Mouse (Mus musculus) MEL (cell line): Measurements from ENCODE around the gene Tcl1b5. TPM values are rescaled to one million over a fixed set of nuclear protein-coding genes. Genes with fewer than 3 reads are reported as not detected.
"Not testable (repeated sequence)": the region's sequence is repeated elsewhere in the genome, so short reads cannot be mapped to it uniquely, and the experiment has no call there.

Experiments used
- DNase-seq: peaks from one replicate; pipeline ENCODE4 v3.0.0; 2011; ENCODE audit warnings: low read depth, low spot score
- H3K27ac ChIP-seq: 2 replicates; pipeline ENCODE4 v1.5.1; 2012; ENCODE audit warnings: low read depth, mild to moderate bottlenecking, control low read depth, low read length, moderate library complexity; ENCODE audit not compliant: control insufficient read depth
- H3K27me3 ChIP-seq, 2 experiments: fragments of 150-350 bp in 1 of 2; sonication (generic) in 1 of 2; 2 replicates each; pipeline ENCODE4 v1.6.1; 2012; ENCODE audit warnings: low read length in 2 of 2, mild to moderate bottlenecking in 2 of 2, improper control_type of control experiment in 1 of 2, moderate library complexity in 1 of 2; ENCODE audit not compliant: insufficient read depth in 2 of 2, control insufficient read depth in 1 of 2
- H3K36me3 ChIP-seq, 2 experiments: 2 replicates each; pipeline ENCODE4 v1.6.1; 2012 to 2014; ENCODE audit warnings: low read length in 2 of 2, improper control_type of control experiment in 1 of 2, inconsistent platforms in 1 of 2, mild to moderate bottlenecking in 1 of 2; ENCODE audit not compliant: insufficient read depth in 2 of 2, control insufficient read depth in 1 of 2
- H3K4me1 ChIP-seq, 2 experiments: fragments of 150-350 bp in 1 of 2; sonication (generic) in 1 of 2; 2 replicates each; pipeline ENCODE4 v1.6.1; 2012; ENCODE audit warnings: low read length in 2 of 2, improper control_type of control experiment in 1 of 2, mild to moderate bottlenecking in 1 of 2; ENCODE audit not compliant: insufficient read depth in 2 of 2, control insufficient read depth in 1 of 2
- H3K4me3 ChIP-seq, 2 experiments: fragments of 150-350 bp in 1 of 2; sonication (generic) in 1 of 2; 2 replicates each; pipeline ENCODE4 v1.5.1; 2012; ENCODE audit warnings: low read depth in 2 of 2, low read length in 2 of 2, mild to moderate bottlenecking in 2 of 2, moderate library complexity in 2 of 2, control low read depth in 1 of 2, improper control_type of control experiment in 1 of 2; ENCODE audit not compliant: control insufficient read depth in 1 of 2, insufficient read depth in 1 of 2
- H3K79me2 ChIP-seq: 2 replicates; pipeline ENCODE4 v1.6.1; 2012; ENCODE audit warnings: mild to moderate bottlenecking, low read length, moderate library complexity; ENCODE audit not compliant: control insufficient read depth, poor library complexity, insufficient read depth
- H3K9ac ChIP-seq: 2 replicates; pipeline ENCODE4 v1.6.1; 2012; ENCODE audit warnings: low read depth, mild to moderate bottlenecking, control low read depth, low read length, moderate library complexity; ENCODE audit not compliant: control insufficient read depth, poor library complexity, severe bottlenecking
- H3K9me3 ChIP-seq: fragments of 150-350 bp; sonication (generic); replicated peaks from 2 replicates; pipeline ENCODE4 v1.6.1; 2012; ENCODE audit warnings: mild to moderate bottlenecking, low read length, improper control_type of control experiment, moderate library complexity; ENCODE audit not compliant: insufficient read depth
- BHLHE40 ChIP-seq: IDR thresholded peaks from 2 replicates; pipeline ENCODE4 v1.6.1; 2012; ENCODE audit warnings: low read depth, mild to moderate bottlenecking, inconsistent platforms, low read length, improper control_type of control experiment, borderline replicate concordance
- ELF1 ChIP-seq: IDR thresholded peaks from 2 replicates; pipeline ENCODE4 v1.6.1; 2014; ENCODE audit warnings: low read depth, mild to moderate bottlenecking, inconsistent platforms, low read length, improper control_type of control experiment, moderate library complexity
- EP300 ChIP-seq, 2 experiments: IDR thresholded peaks; 2 replicates each; pipeline ENCODE4 v1.6.1; 2011; ENCODE audit warnings: improper control_type of control experiment in 2 of 2, low read length in 2 of 2, low read depth in 1 of 2, mild to moderate bottlenecking in 1 of 2
- GABPA ChIP-seq: IDR thresholded peaks from 2 replicates; pipeline ENCODE4 v1.6.1; 2012; ENCODE audit warnings: low read depth, mild to moderate bottlenecking, inconsistent platforms, low read length, improper control_type of control experiment, moderate library complexity
- HCFC1 ChIP-seq: IDR thresholded peaks from 2 replicates; pipeline ENCODE4 v1.6.1; 2012; ENCODE audit warnings: low read depth, mild to moderate bottlenecking, inconsistent platforms, low read length, improper control_type of control experiment, moderate library complexity
- JUND ChIP-seq: IDR thresholded peaks from 2 replicates; pipeline ENCODE4 v1.6.1; 2011; ENCODE audit warnings: low read depth, mild to moderate bottlenecking, improper control_type of control experiment, low read length
- KAT2A ChIP-seq: conservative IDR thresholded peaks from 2 replicates; pipeline ENCODE4 v1.6.1; 2012; ENCODE audit warnings: low read depth, low read length, improper control_type of control experiment, inconsistent platforms
- MAFK ChIP-seq: IDR thresholded peaks from 2 replicates; pipeline ENCODE4 v1.6.1; 2011; ENCODE audit warnings: low read depth, mild to moderate bottlenecking, low read length, improper control_type of control experiment, borderline replicate concordance
- MAZ ChIP-seq: IDR thresholded peaks from 2 replicates; pipeline ENCODE4 v1.6.1; 2012; ENCODE audit warnings: low read depth, mild to moderate bottlenecking, inconsistent platforms, low read length, improper control_type of control experiment
- MEF2A ChIP-seq: IDR thresholded peaks from 2 replicates; pipeline ENCODE4 v1.6.1; 2014; ENCODE audit warnings: low read depth, mild to moderate bottlenecking, inconsistent platforms, low read length, improper control_type of control experiment; ENCODE audit not compliant: poor library complexity, insufficient replicate concordance, severe bottlenecking; ENCODE audit errors: extremely low read depth
- MYB ChIP-seq: IDR thresholded peaks from 2 replicates; pipeline ENCODE4 v1.6.1; 2011; ENCODE audit warnings: mild to moderate bottlenecking, low read depth, low read length, improper control_type of control experiment
- MYC ChIP-seq: IDR thresholded peaks from 2 replicates; pipeline ENCODE4 v1.6.1; 2011; ENCODE audit warnings: low read depth, mild to moderate bottlenecking, low read length, improper control_type of control experiment, moderate library complexity
- POLR2AphosphoS5 ChIP-seq: IDR thresholded peaks from 2 replicates; pipeline ENCODE4 v1.6.1; 2012; ENCODE audit warnings: low read depth, borderline replicate concordance, mild to moderate bottlenecking, inconsistent platforms, low read length, moderate library complexity, mixed read lengths
- RCOR1 ChIP-seq: IDR thresholded peaks from 2 replicates; pipeline ENCODE4 v1.6.1; 2012; ENCODE audit warnings: low read depth, mild to moderate bottlenecking, inconsistent platforms, low read length, improper control_type of control experiment
- USF1 ChIP-seq: IDR thresholded peaks from 2 replicates; pipeline ENCODE4 v1.6.1; 2014; ENCODE audit warnings: low read depth, mild to moderate bottlenecking, inconsistent platforms, low read length, improper control_type of control experiment, moderate library complexity
- ZKSCAN1 ChIP-seq: IDR thresholded peaks from 2 replicates; pipeline ENCODE4 v1.6.1; 2012; ENCODE audit warnings: low read depth, mild to moderate bottlenecking, inconsistent platforms, low read length, improper control_type of control experiment, moderate library complexity
- ZNF384 ChIP-seq: IDR thresholded peaks from 2 replicates; pipeline ENCODE4 v1.6.1; 2012; ENCODE audit warnings: low read depth, mild to moderate bottlenecking, inconsistent platforms, low read length, improper control_type of control experiment
- polyA plus RNA-seq, 2 experiments: library from polyadenylated mRNA; stranded (reverse) in 1 of 2; unstranded in 1 of 2; fragments of >175 nt in 1 of 2; fragments of >200 nt in 1 of 2; gene quantifications; 2 replicates each; pipeline versions ENCODE4 v1.2.1 to v1.2.4; 2012; ENCODE audit warnings: low replicate concordance in 2 of 2, low read depth in 1 of 2; ENCODE audit not compliant: insufficient read length in 2 of 2, insufficient read depth in 1 of 2, missing spikeins in 1 of 2
- total RNA-seq: library from RNA; depleted of rRNA; stranded (reverse); fragments of 300-350 nt; gene quantifications from 2 replicates; pipeline ENCODE4 v1.2.3, GENCODE M21; 2012

The Tcl1b5 gene
- total and polyA plus RNA-seq, 3 experiments: not detected

- H3K4me3 ChIP-seq: no peak overlapping the region
Measured at GRCm38 (mm10) chr12:105173366-105173765, 2.8 kb upstream of the Tcl1b5 start.

GRCm38 (mm10) chr12:105174318-105174717, 1.8 kb upstream of the Tcl1b5 start:
- not testable (repeated sequence) for H3K27me3 ChIP-seq, H3K9me3 ChIP-seq, DNase-seq, H3K27ac ChIP-seq, H3K79me2 ChIP-seq, H3K4me1 ChIP-seq, H3K9ac ChIP-seq, H3K36me3 ChIP-seq, H3K4me3 ChIP-seq

More at GRCm38 (mm10) chr12:105173366-105173765, 2.8 kb upstream of the Tcl1b5 start:
- Histone ChIP-seq H3K9me3 (no peaks in the 10 kb centered on the region), H3K4me1 (no peaks in the 10 kb centered on the region), H3K36me3 (no peaks in the 10 kb centered on the region), H3K9ac (no peak overlapping the region), H3K79me2 (no peaks in the 10 kb centered on the region), H3K27ac (no peak overlapping the region), H3K27me3 (no peaks in the 10 kb centered on the region)
- DNase-seq: no peak
- no peak for TF ChIP-seq MEF2A
- no peak for TF ChIP-seq JUND
- TF ChIP-seq EP300 (IDR thresholded peaks at IDR 0.05; ENCODE audit: low read depth in 1 of 2, low read length in 2 of 2): no peak
- no peak for TF ChIP-seq MAZ
- no peak for TF ChIP-seq ELF1
- no peak for TF ChIP-seq HCFC1
- TF ChIP-seq ZKSCAN1: no peak
- TF ChIP-seq POLR2AphosphoS5: no peak
- TF ChIP-seq BHLHE40: no peak
- no peak for TF ChIP-seq MYC
- TF ChIP-seq KAT2A: no peak
- TF ChIP-seq GABPA: no peak
- no peak for TF ChIP-seq MYB
- TF ChIP-seq ZNF384: no peak
- TF ChIP-seq RCOR1: no peak
- TF ChIP-seq USF1: no peak
- no peak for TF ChIP-seq MAFK

GRCm38 (mm10) chr12:105181040-105181644, 5.0 kb downstream of the Tcl1b5 start:
- H3K4me1 ChIP-seq, H3K36me3 ChIP-seq, DNase-seq, H3K9me3 ChIP-seq, H3K27me3 ChIP-seq, H3K79me2 ChIP-seq, H3K9ac ChIP-seq, H3K27ac ChIP-seq, H3K4me3 ChIP-seq: not testable (repeated sequence)
